Mouse (Mus musculus) stomach, embryonic 14.5 days (tissue): ENCODE data around the gene Polr3b. TPM values are rescaled to one million over a fixed set of nuclear protein-coding genes. Genes with fewer than 3 reads are reported as not detected.

Experiments
- ATAC-seq: fragments of 200-750 bp; cut with Nextera tagmentation; 2 replicates; pipeline ENCODE4 v1.8.0; 2017; ENCODE audit warnings: low read depth, moderate TSS enrichment; ENCODE audit not compliant: insufficient number of reproducible peaks, insufficient read depth, low FRiP score
- H3K27ac ChIP-seq: fragments of 300-500 bp; sonication (generic); 2 replicates; pipeline ENCODE4 v1.5.1; 2014; ENCODE audit warnings: mild to moderate bottlenecking, low read length, moderate library complexity, mixed read lengths
- H3K27me3 ChIP-seq: fragments of 300-500 bp; sonication (generic); 2 replicates; pipeline ENCODE4 v1.6.1; 2014; ENCODE audit warnings: low read length, control low read depth, mixed read lengths; ENCODE audit not compliant: control insufficient read depth, insufficient read depth
- H3K36me3 ChIP-seq: fragments of 300-500 bp; sonication (generic); 2 replicates; pipeline ENCODE4 v1.6.1; 2014; ENCODE audit warnings: mild to moderate bottlenecking, control low read depth, low read length, moderate library complexity, mixed read lengths; ENCODE audit not compliant: control insufficient read depth, insufficient read depth
- H3K4me1 ChIP-seq: fragments of 300-500 bp; sonication (generic); 2 replicates; pipeline ENCODE4 v1.6.1; 2014; ENCODE audit warnings: low read length, control low read depth, mixed read lengths; ENCODE audit not compliant: control insufficient read depth, insufficient read depth
- H3K4me2 ChIP-seq: fragments of 300-500 bp; sonication (generic); replicated peaks from 2 replicates; pipeline ENCODE4 v1.6.1; 2014; ENCODE audit warnings: low read depth, low read length, control low read depth
- H3K4me3 ChIP-seq: fragments of 300-500 bp; sonication (generic); 2 replicates; pipeline ENCODE4 v1.5.1; 2014; ENCODE audit warnings: low read depth, low read length, control low read depth
- H3K9ac ChIP-seq: fragments of 300-500 bp; sonication (generic); replicated peaks from 2 replicates; pipeline ENCODE4 v1.6.1; 2014; ENCODE audit warnings: low read depth, mild to moderate bottlenecking, control low read depth, low read length, moderate library complexity, mixed read lengths
- H3K9me3 ChIP-seq: fragments of 300-500 bp; sonication (generic); 2 replicates; pipeline ENCODE4 v1.6.1; 2016; ENCODE audit warnings: low read depth, low read length, control low read depth; ENCODE audit not compliant: control insufficient read depth
- WGBS: fragments of 180-500 bp; shearing (Covaris S2); extraction: QIAGEN DNeasy Blood & Tissue Kit; methylation state at CpG from one replicate; pipeline ENCODE4 v1.1.7; 2014; 5-methylcytosine and 5-hydroxymethylcytosine counted together
- polyA plus RNA-seq: library from polyadenylated mRNA; unstranded; fragments of >200 nt; fragmentation: Nextera tagmentation; extraction: Ambion mirVana; gene quantifications from 2 replicates; pipeline ENCODE4 v1.2.1, GENCODE M21; 2014

Gene Polr3b
- polyA plus RNA-seq, 1 experiment from 2014 or later: 13.7 TPM

- Histone ChIP-seq H3K4me3 (no peak overlapping the region), H3K9ac (no peak overlapping the region), H3K4me2 (no peak overlapping the region), H3K36me3 (peaks cover 8% of the 10 kb centered on the region), H3K4me1 (no peaks in the 10 kb centered on the region), H3K27ac (no peak overlapping the region), H3K9me3 (no peaks in the 10 kb centered on the region), H3K27me3 (no peaks in the 10 kb centered on the region)
- ATAC-seq: no peak
- 90% methylated on average over 12 of the region's 12 CpGs for WGBS
These were observed 24.5 kb downstream of the Polr3b start for GRCm38 (mm10) chr10:84646506-84647102.

GRCm38 (mm10) chr10:84647264-84647663 is 25.2 kb downstream of the Polr3b start:
- H3K9ac ChIP-seq: no peak overlapping the region
- no peak overlapping the region for H3K4me3 ChIP-seq
- no peak overlapping the region for H3K27ac ChIP-seq
- H3K36me3 ChIP-seq: peaks cover 8% of the 10 kb centered on the region
- WGBS: 84% methylated on average over 5 of the region's 5 CpGs
- no peaks in the 10 kb centered on the region for H3K9me3 ChIP-seq
- no peaks in the 10 kb centered on the region for H3K27me3 ChIP-seq
- no peaks in the 10 kb centered on the region for H3K4me1 ChIP-seq
- no peak overlapping the region for H3K4me2 ChIP-seq
- no peak for ATAC-seq

GRCm38 (mm10) chr10:84648911-84649310 is 26.8 kb downstream of the Polr3b start:
- ATAC-seq: no peak
- Histone ChIP-seq H3K4me2 (no peak overlapping the region), H3K9me3 (no peaks in the 10 kb centered on the region), H3K36me3 (peaks cover 8% of the 10 kb centered on the region), H3K9ac (no peak overlapping the region), H3K27me3 (no peaks in the 10 kb centered on the region), H3K4me3 (no peak overlapping the region), H3K4me1 (no peaks in the 10 kb centered on the region), H3K27ac (no peak overlapping the region)
- WGBS: 79% methylated on average over 4 of the region's 4 CpGs

- H3K4me3 ChIP-seq: no peak overlapping the region
- H3K27ac ChIP-seq: no peak overlapping the region
- no peak overlapping the region for H3K4me2 ChIP-seq
- ATAC-seq: no peak
- no peaks in the 10 kb centered on the region for H3K27me3 ChIP-seq
- H3K36me3 ChIP-seq: peaks cover 4% of the 10 kb centered on the region
- H3K9ac ChIP-seq: no peak overlapping the region
- 76% methylated on average over 4 of the region's 4 CpGs for WGBS
- no peaks in the 10 kb centered on the region for H3K9me3 ChIP-seq
- H3K4me1 ChIP-seq: no peaks in the 10 kb centered on the region
These were observed 31.9 kb downstream of the Polr3b start for GRCm38 (mm10) chr10:84654029-84654428.

GRCm38 (mm10) chr10:84654731-84655130 is 32.6 kb downstream of the Polr3b start:
- Histone ChIP-seq H3K27me3 (no peaks in the 10 kb centered on the region), H3K4me2 (no peak overlapping the region), H3K9ac (no peak overlapping the region), H3K27ac (no peak overlapping the region), H3K4me3 (no peak overlapping the region), H3K9me3 (no peaks in the 10 kb centered on the region), H3K4me1 (no peaks in the 10 kb centered on the region), H3K36me3 (no peaks in the 10 kb centered on the region; the same call in 1 of the 2 replicates)
- ATAC-seq: no peak
- 88% methylated on average over 4 of the region's 4 CpGs for WGBS

GRCm38 (mm10) chr10:84656618-84657017 is 34.5 kb downstream of the Polr3b start:
- H3K27me3 ChIP-seq: no peaks in the 10 kb centered on the region
- peaks cover 2% of the 10 kb centered on the region; the same call in 1 of the 2 replicates for H3K36me3 ChIP-seq
- H3K9me3 ChIP-seq: no peaks in the 10 kb centered on the region; the same call in 1 of the 2 replicates
- 79% methylated on average over 4 of the region's 4 CpGs for WGBS
- H3K4me3 ChIP-seq: no peak overlapping the region
- no peak overlapping the region for H3K4me2 ChIP-seq
- ATAC-seq: no peak
- H3K27ac ChIP-seq: no peak overlapping the region
- no peaks in the 10 kb centered on the region for H3K4me1 ChIP-seq
- H3K9ac ChIP-seq: no peak overlapping the region

GRCm38 (mm10) chr10:84657437-84658087 is 35.5 kb downstream of the Polr3b start:
- Histone ChIP-seq H3K27me3 (no peaks in the 10 kb centered on the region), H3K36me3 (peaks cover 4% of the 10 kb centered on the region; the same call in 1 of the 2 replicates), H3K4me2 (no peak overlapping the region), H3K27ac (no peak overlapping the region), H3K4me3 (no peak overlapping the region), H3K9ac (no peak overlapping the region), H3K9me3 (no peaks in the 10 kb centered on the region; the same call in 1 of the 2 replicates), H3K4me1 (no peaks in the 10 kb centered on the region)
- WGBS: 60% methylated on average over 6 of the region's 6 CpGs
- ATAC-seq: no peak

GRCm38 (mm10) chr10:84658088-84658848 is 36.2 kb downstream of the Polr3b start:
- no peak overlapping the region for H3K27ac ChIP-seq
- no peaks in the 10 kb centered on the region; the same call in 1 of the 2 replicates for H3K9me3 ChIP-seq
- WGBS: 60% methylated on average over 18 of the region's 18 CpGs
- no peak overlapping the region for H3K9ac ChIP-seq
- no peak overlapping the region for H3K4me2 ChIP-seq
- no peak for ATAC-seq
- H3K27me3 ChIP-seq: no peaks in the 10 kb centered on the region
- no peak overlapping the region for H3K4me3 ChIP-seq
- no peaks in the 10 kb centered on the region for H3K4me1 ChIP-seq
- H3K36me3 ChIP-seq: peaks cover 4% of the 10 kb centered on the region; the same call in 1 of the 2 replicates
